Mouse (Mus musculus) heart, embryonic 16.5 days (tissue): ENCODE data around the gene Cipc. TPM values are rescaled to one million over a fixed set of nuclear protein-coding genes. Genes with fewer than 3 reads are reported as not detected.
A peak's percentile ranks its signal among the peaks of the same experiment; 100 is the strongest.

Experiments used
- ATAC-seq: fragments of 200-750 bp; cut with Nextera tagmentation; replicated peaks from 2 replicates; pipeline ENCODE4 v1.8.0; 2017; ENCODE audit warnings: moderate number of reproducible peaks; ENCODE audit not compliant: insufficient read depth, low FRiP score; ENCODE audit errors: extremely low read depth
- H3K27ac ChIP-seq: fragments of 300-500 bp; sonication (generic); 2 replicates; pipeline ENCODE4 v1.5.1; 2014; ENCODE audit warnings: mild to moderate bottlenecking, low read length, control low read depth, moderate library complexity
- H3K27me3 ChIP-seq: fragments of 300-500 bp; sonication (generic); 2 replicates; pipeline ENCODE4 v1.6.1; 2014; ENCODE audit warnings: low read length, mixed read lengths; ENCODE audit not compliant: control insufficient read depth, insufficient read depth
- H3K36me3 ChIP-seq: fragments of 300-500 bp; sonication (generic); 2 replicates; pipeline ENCODE4 v1.6.1; 2014; ENCODE audit not compliant: control insufficient read depth, insufficient read depth
- H3K4me1 ChIP-seq: fragments of 300-500 bp; sonication (generic); 2 replicates; pipeline ENCODE4 v1.6.1; 2014; ENCODE audit warnings: low read length, mixed read lengths; ENCODE audit not compliant: control insufficient read depth, insufficient read depth
- H3K4me2 ChIP-seq: fragments of 300-500 bp; sonication (generic); 2 replicates; pipeline ENCODE4 v1.6.1; 2014; ENCODE audit warnings: low read depth, mild to moderate bottlenecking, control low read depth, low read length
- H3K4me3 ChIP-seq: fragments of 300-500 bp; sonication (generic); 2 replicates; pipeline ENCODE4 v1.5.1; 2014; ENCODE audit warnings: mild to moderate bottlenecking, control low read depth, low read length
- H3K9ac ChIP-seq: fragments of 300-500 bp; sonication (generic); 2 replicates; pipeline ENCODE4 v1.6.1; 2014; ENCODE audit warnings: low read length, control low read depth
- H3K9me3 ChIP-seq: fragments of 300-500 bp; sonication (generic); replicated peaks from 2 replicates; pipeline ENCODE4 v1.6.1; 2016; ENCODE audit warnings: low read length; ENCODE audit not compliant: control insufficient read depth
- WGBS: fragments of 180-500 bp; shearing (Covaris S2); extraction: QIAGEN DNeasy Blood & Tissue Kit; methylation state at CpG from one replicate; pipeline ENCODE4 v1.1.7; 2014; 5-methylcytosine and 5-hydroxymethylcytosine counted together
- polyA plus RNA-seq: library from polyadenylated mRNA; unstranded; fragments of >200 nt; fragmentation: Nextera tagmentation; extraction: Ambion mirVana; gene quantifications from 2 replicates; pipeline ENCODE4 v1.2.1, GENCODE M21; 2015

Cipc gene
- polyA plus RNA-seq: 25.1 and 25.9 TPM in 2 replicates

DNA sequence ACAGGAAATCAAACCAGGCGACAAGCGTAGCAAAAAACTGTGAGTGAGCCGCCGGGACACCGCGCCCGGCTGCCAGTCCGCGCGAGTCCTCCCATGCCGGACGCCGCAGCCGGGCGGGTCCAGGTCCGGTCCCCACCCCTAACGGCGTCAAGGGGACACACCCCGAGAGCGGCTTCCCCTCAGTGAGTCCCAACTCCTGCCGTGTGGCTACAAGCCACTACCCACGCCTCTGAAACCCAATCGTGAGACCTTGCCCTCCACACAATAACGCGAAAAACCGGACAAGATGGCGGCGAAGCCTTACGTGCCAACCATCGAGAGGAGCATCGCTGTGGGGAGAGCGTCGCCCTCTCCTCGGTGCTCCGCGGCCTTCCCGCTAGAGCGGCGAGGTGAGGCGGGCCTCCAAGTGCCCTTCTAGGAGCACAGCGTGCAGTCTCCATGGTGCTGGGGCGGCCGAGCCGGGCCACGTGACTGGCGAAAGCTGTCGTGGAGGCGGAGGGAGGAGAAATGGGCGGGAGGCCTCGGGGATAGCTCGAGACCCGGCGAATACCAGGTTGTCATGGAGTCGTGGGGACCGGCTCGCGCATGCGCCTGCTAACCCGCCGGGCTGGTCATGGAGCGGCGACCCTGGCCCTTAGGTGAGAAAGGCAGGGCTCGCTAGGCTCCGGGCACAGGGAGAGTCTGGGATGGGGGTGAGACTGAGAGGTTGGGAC, at the start of gene Cipc:
Cipc (plus strand) TSS at position 182 of the 713 bp plus-strand sequence.
- peak within 1 kb of the TSS; percentile 91 for H3K4me2 ChIP-seq
- peak within 1 kb of the TSS; percentile 93 for H3K9ac ChIP-seq
- peak; percentile 97 for ATAC-seq
- no peaks in the 10 kb centered on the region for H3K9me3 ChIP-seq
- WGBS: under 1% methylated on average over 63 of the region's 64 CpGs
- peaks cover 34% of the 10 kb centered on the region for H3K4me1 ChIP-seq
- H3K27me3 ChIP-seq: no peaks in the 10 kb centered on the region
- H3K27ac ChIP-seq: peak within 1 kb of the TSS; percentile 100
- no peaks in the 10 kb centered on the region for H3K36me3 ChIP-seq
- peak within 1 kb of the TSS; percentile 62 for H3K4me3 ChIP-seq

DNA sequence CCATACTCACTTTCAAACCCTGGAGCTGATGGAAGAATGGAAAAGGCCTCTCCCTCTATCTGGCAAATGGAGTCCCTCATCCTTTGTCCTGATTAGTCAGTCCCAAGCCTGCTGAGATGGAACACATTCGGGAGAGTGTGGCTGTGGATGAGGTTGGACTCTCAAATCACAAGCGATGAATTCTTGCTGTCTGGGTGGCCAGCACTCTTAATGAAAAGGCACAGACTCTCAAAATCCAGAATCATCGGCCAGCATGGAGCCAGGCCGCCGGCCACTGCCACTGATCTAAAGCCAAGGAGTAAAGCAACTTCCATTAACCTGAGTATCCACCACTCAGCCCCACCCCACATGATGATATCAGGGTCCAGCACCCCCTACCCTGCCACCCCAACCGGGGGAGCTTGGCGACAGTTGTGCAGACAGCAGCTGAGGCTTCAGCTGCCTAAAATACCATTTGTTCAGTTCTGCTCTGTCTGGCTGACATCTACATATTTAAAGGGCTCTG, 49.0 kb upstream of the Cipc start:
- H3K27ac ChIP-seq: peak overlapping the region; percentile 92
- H3K4me2 ChIP-seq: peak overlapping the region; percentile 37; the same call in 1 of the 2 replicates
- no peak overlapping the region for H3K4me3 ChIP-seq
- ATAC-seq: no peak
- peak overlapping the region; percentile 51 for H3K9ac ChIP-seq
- H3K27me3 ChIP-seq: no peaks in the 10 kb centered on the region
- H3K4me1 ChIP-seq: peaks cover 68% of the 10 kb centered on the region
- no peaks in the 10 kb centered on the region for H3K9me3 ChIP-seq
- WGBS: 46% methylated on average over 7 of the region's 7 CpGs
- H3K36me3 ChIP-seq: no peaks in the 10 kb centered on the region

DNA sequence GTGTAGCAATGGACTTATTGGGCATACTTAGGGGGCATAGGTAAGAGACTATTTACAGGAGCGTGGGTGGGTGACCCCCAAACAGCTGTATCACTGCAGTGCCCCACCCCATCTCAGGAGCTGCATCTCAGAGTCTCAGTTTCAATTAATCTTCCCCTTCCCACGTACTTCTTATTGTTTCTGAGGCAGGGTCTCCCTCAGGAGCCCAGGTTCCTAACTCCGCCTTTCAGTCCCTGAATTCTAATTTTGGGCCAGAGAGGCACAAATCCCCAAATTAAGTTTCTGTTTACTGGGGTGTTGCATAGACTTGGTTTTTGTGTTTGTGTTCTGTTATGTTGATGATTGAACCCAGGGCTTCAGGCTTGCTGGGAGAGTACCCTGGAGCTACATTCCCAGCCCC, 48.4 kb upstream of the Cipc start:
- no peak for ATAC-seq
- 83% methylated on average over 3 of the region's 3 CpGs for WGBS

DNA sequence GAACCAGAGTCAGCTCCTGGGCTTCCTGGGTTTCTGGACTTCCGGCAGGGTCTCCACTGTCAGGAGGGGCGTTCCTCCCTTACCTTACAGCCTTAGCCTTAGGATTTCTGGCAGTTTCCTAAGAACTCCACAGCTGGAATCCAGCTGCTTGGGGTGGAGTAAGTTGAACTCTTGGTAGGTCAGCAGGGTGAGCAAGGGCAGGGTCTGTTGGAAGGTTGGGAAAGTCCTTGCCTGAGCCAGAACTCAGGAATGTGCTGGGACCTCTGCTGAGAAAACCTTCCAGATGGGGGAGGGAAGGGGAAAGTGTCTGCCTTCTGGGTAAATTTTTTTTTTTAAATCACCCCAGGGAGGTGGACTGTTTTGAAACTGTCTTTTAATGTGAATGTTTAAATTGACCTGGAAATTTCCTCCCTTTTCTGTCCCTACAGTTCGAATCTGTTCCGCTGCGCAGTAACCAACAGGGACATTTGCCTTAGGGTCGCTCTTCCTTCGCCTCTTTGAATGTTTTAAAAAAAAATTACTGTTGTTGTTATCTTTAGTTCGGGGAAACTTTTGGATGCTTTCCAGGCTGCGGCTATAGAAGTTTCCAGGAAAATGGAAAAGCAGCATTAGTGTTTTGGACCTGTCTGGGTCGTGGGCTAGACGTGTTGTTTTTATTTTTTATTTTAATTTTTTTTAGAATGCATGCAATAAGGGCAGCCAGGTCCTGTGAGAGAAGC, 47.2 kb upstream of the Cipc start:
- no peak for ATAC-seq
- Histone ChIP-seq H3K27ac (peak overlapping the region; percentile 84), H3K36me3 (no peaks in the 10 kb centered on the region), H3K9ac (peak overlapping the region; percentile 53; the same call in 1 of the 2 replicates), H3K4me1 (peaks cover 56% of the 10 kb centered on the region), H3K27me3 (no peaks in the 10 kb centered on the region), H3K9me3 (no peaks in the 10 kb centered on the region), H3K4me3 (no peak overlapping the region), H3K4me2 (peak overlapping the region; percentile 20; the same call in 1 of the 2 replicates)
- WGBS: 43% methylated on average over 11 of the region's 11 CpGs

More for the DNA sequence above, 48.4 kb upstream of the Cipc start:
- no peaks in the 10 kb centered on the region for H3K9me3 ChIP-seq
- H3K27ac ChIP-seq: peak overlapping the region; percentile 92
- peak overlapping the region; percentile 51 for H3K9ac ChIP-seq
- peaks cover 62% of the 10 kb centered on the region for H3K4me1 ChIP-seq
- H3K27me3 ChIP-seq: no peaks in the 10 kb centered on the region
- no peaks in the 10 kb centered on the region for H3K36me3 ChIP-seq
- no peak overlapping the region for H3K4me2 ChIP-seq
- H3K4me3 ChIP-seq: no peak overlapping the region

DNA sequence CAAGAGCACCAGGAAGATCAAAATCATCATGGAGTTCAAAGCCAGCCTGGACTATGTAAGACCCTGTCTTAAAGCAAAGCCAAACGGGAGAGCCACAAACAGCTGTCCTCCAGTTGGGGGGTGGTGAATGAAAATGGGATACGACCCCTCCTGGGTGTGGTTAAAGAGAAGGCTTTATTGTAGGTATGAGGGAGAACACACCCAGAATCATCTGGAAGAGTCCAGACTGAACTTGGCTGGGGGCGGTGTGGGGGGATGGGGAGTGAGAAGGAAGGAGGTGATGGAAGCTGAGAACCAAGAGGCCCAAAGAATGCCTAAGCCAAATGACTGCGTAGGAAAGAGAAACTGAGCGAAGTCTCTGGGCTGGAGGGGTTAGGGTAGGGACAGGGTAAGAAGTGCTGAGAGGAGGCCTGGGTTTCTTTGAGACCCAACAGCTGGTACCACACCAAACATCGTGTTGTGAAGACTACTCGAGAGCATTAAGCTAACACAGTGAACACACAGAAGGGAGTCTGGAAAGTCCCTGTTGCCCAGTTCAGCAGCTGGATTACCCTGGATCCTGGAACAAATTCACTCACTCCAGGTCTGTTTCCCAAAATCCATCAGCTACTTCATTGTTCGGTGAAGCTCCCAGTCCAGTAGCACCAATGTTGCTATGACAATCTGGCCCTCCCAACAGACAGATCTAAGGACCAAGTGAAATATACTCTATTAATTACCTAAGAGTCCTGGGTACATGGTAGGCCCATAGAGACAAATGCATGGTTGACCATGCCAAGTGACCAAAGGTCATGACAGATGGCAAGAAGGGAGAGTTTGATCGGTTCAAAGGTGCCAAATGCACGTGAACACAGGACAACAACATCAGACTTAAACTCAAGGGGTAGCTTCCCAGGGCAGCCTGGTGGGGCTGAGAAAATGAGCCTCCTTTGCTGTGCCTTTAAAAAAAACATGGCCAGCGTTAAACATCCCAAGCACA, 42.7 kb upstream of the Cipc start:
- no peak for ATAC-seq

DNA sequence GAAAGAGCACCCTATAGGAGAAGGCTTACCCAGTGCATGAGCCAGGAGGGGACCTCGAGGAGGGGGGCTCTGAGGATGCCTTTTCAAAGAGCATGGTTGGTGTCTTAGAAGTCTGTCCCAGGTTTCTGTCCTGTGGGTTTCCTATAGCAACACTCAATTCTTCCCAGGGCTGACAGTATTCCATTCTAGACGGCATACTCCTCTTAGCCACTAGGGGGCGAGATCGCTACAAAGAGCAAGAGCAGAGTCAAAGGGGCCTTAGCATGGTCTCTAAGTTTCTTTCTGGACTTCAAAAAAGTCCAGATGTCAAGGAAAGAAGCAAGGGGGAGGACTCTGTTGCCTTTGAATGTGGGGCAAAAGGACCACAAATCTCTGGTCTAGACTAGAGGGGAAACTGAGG, 41.6 kb upstream of the Cipc start:
- Histone ChIP-seq H3K4me2 (no peak overlapping the region), H3K27me3 (no peaks in the 10 kb centered on the region), H3K4me3 (no peak overlapping the region), H3K36me3 (no peaks in the 10 kb centered on the region), H3K9me3 (no peaks in the 10 kb centered on the region), H3K4me1 (peaks cover 12% of the 10 kb centered on the region), H3K9ac (no peak overlapping the region), H3K27ac (no peak overlapping the region)
- 8% methylated on average over 4 of the region's 4 CpGs for WGBS
- no peak for ATAC-seq

More for the DNA sequence above, 42.7 kb upstream of the Cipc start:
- WGBS: 75% methylated on average over 11 of the region's 11 CpGs
- H3K9ac ChIP-seq: no peak overlapping the region
- H3K9me3 ChIP-seq: no peaks in the 10 kb centered on the region
- H3K36me3 ChIP-seq: no peaks in the 10 kb centered on the region
- H3K4me2 ChIP-seq: no peak overlapping the region
- H3K4me3 ChIP-seq: no peak overlapping the region
- peaks cover 23% of the 10 kb centered on the region for H3K4me1 ChIP-seq
- no peaks in the 10 kb centered on the region for H3K27me3 ChIP-seq
- no peak overlapping the region for H3K27ac ChIP-seq

DNA sequence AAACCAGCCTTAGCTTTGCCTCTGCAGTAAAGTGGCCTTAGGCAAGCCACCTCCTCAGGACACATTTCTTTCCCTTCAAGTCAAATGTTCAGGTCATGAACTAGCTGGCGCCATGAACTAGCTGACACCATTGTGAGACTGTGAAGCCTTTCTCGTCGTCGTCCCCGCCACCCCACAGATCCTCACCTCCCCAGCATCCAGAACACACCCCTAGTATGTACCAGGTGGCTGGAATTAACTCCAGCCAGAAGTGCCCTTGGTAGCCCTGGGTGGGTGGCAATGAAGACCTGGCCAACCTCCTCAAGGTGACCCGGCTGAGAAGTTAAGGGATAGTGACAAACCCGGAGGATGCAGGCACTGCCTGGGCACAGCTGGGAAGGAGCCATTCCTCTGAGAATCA, 41.0 kb upstream of the Cipc start:
- peaks cover 8% of the 10 kb centered on the region for H3K4me1 ChIP-seq
- no peak for ATAC-seq

DNA sequence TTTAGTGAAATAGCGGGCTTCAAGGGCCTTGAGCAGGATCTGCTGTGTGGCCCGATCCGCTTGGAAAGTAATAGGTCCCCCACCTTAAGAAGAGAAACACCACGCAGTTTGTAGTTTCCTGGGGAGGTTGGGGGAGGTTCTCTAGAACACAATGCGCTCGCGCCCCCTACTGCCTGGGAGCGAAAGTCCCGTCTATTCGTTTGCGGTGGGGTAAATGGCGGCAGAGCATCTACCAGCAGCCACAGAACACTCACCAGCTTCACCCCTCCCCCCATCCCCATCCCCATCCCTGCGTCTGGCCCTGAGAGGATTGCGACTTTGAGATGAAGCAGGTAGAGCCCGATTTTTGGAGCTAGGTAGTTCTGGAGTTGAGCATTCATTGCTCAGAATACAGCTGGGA, 40.4 kb upstream of the Cipc start:
- Histone ChIP-seq H3K4me1 (peaks cover 8% of the 10 kb centered on the region), H3K9ac (peak overlapping the region; percentile 2; the same call in 1 of the 2 replicates), H3K27me3 (no peaks in the 10 kb centered on the region), H3K36me3 (no peaks in the 10 kb centered on the region), H3K9me3 (no peaks in the 10 kb centered on the region), H3K27ac (no peak overlapping the region), H3K4me3 (no peak overlapping the region), H3K4me2 (no peak overlapping the region)
- peak; percentile 60 for ATAC-seq
- 3% methylated on average over 15 of the region's 15 CpGs for WGBS

More for the DNA sequence above, 41.0 kb upstream of the Cipc start:
- no peak overlapping the region for H3K4me3 ChIP-seq
- peak overlapping the region; percentile 2; the same call in 1 of the 2 replicates for H3K9ac ChIP-seq
- H3K36me3 ChIP-seq: no peaks in the 10 kb centered on the region
- no peak overlapping the region for H3K4me2 ChIP-seq
- no peaks in the 10 kb centered on the region for H3K9me3 ChIP-seq
- 50% methylated on average over 7 of the region's 7 CpGs for WGBS
- no peak overlapping the region for H3K27ac ChIP-seq
- H3K27me3 ChIP-seq: no peaks in the 10 kb centered on the region
